Mouse (Mus musculus) frontal cortex, postnatal 25 days (tissue): ENCODE results near the gene Gm10840.
"Not testable (repeated sequence)": the region's sequence is repeated elsewhere in the genome, so short reads cannot be mapped to it uniquely, and the experiment has no call there.

Experiments
- DNase-seq, 2 experiments: peaks; one replicate each; pipeline ENCODE4 v3.0.0; 2022; ENCODE audit warnings: low spot score in 2 of 2

Gene Gm10840

GRCm38 (mm10) chr11:106160841-106161721 lies at the start of gene Gm10840, which contains the start of gene Limd2:
Gm10840 (plus strand) TSS chr11:106160850.
Limd2 (minus strand) TSS chr11:106160860.
- peak; percentile 74 to 77 for DNase-seq

GRCm38 (mm10) chr11:106111688-106112087 lies 49.0 kb upstream of the Gm10840 start:
- no peak for DNase-seq

DNA sequence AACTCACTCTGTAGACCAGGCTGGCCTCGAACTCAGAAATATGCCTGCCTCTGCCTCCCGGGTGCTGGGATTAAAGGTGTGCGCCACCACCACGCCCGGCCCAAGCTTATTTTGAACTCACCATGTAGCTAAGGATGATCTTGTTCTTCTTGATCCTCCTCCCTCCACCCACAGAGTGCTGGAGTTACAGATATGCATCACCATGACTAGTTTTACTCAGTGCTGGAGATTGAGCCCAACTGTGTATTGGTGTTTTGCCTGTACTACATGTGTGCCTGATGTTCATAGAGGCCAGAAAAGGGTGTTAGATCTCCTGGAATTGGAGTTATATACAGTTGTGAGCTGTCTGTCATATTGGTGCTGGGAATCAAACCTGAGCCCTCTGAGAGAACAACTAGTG lies 38.4 kb upstream of the Gm10840 start:
- no peak for DNase-seq

GRCm38 (mm10) chr11:106122736-106123135 lies 37.9 kb upstream of the Gm10840 start:
- no peak for DNase-seq

- no peak for DNase-seq
Measured at GRCm38 (mm10) chr11:106124784-106125183, 35.9 kb upstream of the Gm10840 start.

GRCm38 (mm10) chr11:106125827-106126226 lies 34.8 kb upstream of the Gm10840 start:
- DNase-seq: no peak

DNA sequence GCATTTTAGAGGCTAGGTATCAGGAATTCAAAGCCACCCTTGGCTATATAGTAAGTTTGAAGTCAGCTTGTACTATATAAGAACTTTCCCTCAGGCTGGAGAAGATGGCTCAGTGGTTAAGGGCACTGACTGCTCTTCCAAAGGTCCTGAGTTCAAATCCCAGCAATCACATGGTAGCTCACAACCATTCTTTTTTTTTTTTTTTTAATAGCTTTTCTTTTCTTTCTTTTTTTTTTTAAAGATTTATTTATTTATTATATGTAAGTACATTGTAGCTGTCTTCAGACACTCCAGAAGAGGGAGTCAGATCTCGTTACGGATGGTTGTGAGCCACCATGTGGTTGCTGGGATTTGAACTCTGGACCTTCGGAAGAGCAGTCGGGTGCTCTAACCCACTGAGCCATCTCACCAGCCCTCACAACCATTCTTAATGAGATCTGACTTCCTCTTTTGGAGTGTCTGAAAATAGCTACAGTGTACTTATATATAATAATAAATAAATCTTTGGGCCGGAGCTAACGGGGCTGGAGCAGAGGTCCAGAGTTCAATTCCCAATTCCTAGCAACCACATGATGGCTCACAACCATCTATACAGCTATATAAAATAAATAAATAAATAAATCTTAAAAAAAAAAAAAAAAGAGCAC lies 33.8 kb upstream of the Gm10840 start:
- DNase-seq: not testable (repeated sequence)

- DNase-seq: no peak
Measured at GRCm38 (mm10) chr11:106129477-106129876, 31.2 kb upstream of the Gm10840 start.

DNA sequence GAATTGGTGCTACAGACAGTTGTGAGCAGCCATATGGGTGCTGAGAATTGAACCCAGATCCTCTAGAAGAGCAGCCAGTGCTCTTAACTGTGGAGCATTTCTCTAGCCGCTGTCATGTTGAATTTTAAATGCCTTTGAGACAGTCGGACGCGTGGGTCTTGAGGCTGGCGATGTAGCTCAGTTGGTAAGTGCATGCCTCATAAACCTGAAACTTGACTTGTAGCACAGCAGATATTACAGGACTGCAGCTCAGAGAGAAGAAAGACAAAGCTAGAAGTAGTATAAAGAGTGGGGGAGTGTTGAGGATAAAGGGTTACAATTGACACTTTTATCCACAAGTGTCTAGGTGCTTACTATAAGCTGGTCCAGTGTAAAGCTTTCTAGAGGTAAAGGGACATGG lies 28.1 kb upstream of the Gm10840 start:
- no peak for DNase-seq

- peak in 1 of 2 experiments; percentile 29 for DNase-seq
Measured at GRCm38 (mm10) chr11:106134580-106135528, 25.8 kb upstream of the Gm10840 start.

- DNase-seq: no peak
Measured at GRCm38 (mm10) chr11:106151219-106151618, 9.4 kb upstream of the Gm10840 start.

DNA sequence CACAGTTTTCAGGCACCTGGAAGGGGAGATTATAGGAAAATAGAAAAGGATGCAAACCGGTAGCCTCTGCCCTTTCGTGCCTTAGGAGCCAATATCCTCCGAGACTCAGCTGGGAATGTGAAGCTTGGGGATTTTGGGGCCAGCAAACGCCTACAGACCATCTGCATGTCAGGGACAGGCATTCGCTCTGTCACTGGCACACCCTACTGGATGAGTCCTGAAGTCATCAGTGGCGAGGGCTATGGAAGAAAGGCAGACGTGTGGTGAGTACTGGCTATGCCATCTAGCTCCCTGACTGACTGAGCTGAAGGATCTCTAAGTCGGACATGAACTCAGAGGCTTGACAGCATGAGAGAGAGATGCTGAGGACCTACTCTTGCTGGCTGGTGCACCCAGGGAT lies 8.5 kb upstream of the Gm10840 start:
- DNase-seq: peak in 1 of 2 experiments; percentile 26

DNA sequence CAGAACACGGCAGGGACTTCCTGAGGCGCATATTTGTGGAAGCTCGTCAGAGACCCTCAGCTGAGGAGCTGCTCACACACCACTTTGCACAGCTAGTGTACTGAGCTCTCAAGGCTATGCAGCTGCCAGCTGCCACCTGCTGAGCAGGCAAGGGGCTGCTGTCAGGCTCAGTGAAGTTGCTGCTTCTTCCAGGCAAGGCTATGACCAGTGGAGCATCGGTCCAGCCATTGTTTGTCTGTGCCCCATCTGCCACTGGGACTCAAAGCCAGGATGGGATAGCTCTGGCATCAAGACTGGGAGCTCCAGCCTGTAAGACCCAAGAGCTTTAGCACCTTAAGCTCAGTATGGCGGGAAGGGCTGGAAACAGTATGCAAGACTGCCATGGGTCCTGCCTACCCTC lies 6.6 kb upstream of the Gm10840 start:
- no peak for DNase-seq

DNA sequence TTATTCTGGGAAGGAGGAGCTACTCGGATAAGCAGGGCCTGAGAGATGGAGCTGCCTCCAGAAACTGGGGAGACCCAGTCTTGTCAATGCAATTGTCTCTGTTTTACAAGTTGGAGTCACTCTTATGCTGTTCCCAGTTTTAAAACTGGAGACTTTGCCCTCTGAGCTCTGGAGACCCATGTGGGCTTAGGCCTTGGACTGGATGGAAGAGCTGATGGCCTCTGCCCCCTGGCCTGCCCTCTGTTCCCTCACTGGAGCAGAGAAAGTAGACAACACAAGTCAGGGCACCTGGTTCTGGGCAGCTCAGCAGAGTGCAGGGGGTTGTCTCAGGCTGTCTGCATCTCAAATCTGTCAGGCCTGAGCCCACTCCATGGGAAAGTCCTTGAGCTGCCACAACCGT lies 5.9 kb upstream of the Gm10840 start:
- DNase-seq: no peak

- no peak for DNase-seq
Measured at GRCm38 (mm10) chr11:106155761-106156160, 4.9 kb upstream of the Gm10840 start.

DNA sequence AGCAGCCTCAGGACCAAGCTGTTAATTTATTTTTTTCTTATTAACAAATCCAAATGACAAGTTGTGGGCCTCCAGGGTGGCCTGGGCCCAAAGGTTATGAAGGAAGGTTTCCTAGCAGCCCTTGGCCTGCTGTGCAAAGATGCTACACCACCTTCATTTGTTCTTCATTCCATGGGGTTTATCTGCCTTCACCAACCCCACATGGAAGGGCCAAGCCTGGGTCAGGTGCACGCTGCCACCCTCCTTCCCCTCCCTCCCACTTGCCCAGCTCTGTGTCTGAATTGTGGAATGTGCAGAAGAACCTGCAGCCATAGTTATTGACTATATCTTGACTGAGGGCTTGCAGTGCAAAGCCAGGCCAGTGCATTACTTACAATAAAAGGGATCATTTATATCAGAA lies 4.4 kb upstream of the Gm10840 start:
- no peak for DNase-seq

DNA sequence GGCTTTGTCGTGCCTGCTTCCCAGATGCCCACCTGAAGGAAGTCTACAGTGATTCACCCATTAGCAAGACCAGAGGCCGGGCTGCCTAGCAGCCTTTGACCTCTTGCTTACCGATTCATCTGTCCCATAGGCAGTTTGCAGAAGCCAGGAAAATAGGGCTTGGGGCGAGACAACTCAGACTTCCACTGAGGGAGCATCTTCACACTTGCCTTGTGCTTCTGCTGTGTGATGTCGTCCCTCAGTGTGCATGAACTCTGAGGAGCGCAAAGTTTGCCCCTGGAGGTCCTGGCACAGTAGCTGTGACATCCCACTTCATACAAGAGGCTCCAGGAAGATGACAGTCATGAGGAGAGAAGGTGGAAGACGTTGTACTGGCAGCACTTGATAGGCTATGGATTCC lies 3.5 kb upstream of the Gm10840 start:
- DNase-seq: no peak

DNA sequence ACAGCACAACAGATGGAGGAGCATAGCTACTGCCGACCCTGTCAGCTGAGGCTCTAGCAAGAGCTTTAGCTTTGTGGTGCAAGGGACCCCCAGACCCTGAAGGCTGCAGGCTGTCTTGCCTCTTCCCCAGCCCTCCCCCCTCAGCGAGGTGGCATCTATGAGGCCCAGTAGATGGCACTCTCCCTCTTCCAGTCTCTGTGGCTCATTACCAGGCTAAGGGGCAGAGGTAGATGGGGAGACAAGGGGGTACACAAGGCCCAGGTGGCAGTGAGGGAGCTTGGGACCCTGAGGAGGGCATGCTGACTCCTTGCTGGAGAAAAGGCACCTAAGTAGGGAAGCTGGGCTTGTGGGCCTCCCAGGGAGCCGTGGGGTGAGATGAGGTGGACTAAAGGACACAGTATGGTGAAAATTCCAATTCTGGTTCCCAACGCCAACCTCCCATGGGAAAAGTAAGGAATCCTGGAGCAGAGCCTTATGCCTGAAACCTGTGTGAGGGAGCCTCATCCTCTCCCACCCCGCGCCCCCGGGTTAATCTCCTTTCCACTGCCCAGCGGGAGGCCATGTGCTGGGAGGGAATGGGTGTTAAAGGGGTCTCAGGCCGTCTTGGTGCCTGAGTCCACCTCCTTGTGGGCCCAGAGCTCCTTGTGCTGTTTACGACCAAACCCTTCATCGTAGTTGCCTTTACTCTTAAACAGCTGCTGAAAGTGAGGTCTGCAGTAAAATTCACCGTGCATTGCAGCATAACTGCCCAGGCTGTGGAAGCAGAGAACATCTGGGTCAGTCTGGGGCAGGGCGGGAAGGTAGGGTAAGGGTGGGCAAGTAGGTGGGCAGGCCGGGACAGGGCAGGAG lies 2.3 kb upstream of the Gm10840 start:
- DNase-seq: no peak

- DNase-seq: no peak
Measured at GRCm38 (mm10) chr11:106158930-106159215, 1.8 kb upstream of the Gm10840 start.

- no peak for DNase-seq
Measured at GRCm38 (mm10) chr11:106159216-106159920, 1.3 kb upstream of the Gm10840 start.
